Mouse (Mus musculus): ENCODE data around the gene Tmem184c.

- TF ChIP-seq CTCF (IDR thresholded peaks at IDR 0.05; ENCODE audit: low read depth, low read length) (no peak), POLR2A (IDR thresholded peaks at IDR 0.05; ENCODE audit: extremely low read depth, insufficient read depth, low read length) (no peak)
Observed at GRCm38 (mm10) chr8:77634035-77634434, 23.5 kb upstream of the Tmem184c start.
